Mouse (Mus musculus) G1E (cell line): Measurements from ENCODE around the gene Fank1. TPM values are rescaled to one million over a fixed set of nuclear protein-coding genes. Genes with fewer than 3 reads are reported as not detected.

Experiments used
- ATAC-seq: 2 replicates; pipeline ENCODE4 v1.8.0; 2016; ENCODE audit warnings: mild to moderate bottlenecking; ENCODE audit not compliant: insufficient number of reproducible peaks, poor library complexity, low FRiP score, severe bottlenecking; ENCODE audit errors: extremely low read depth
- DNase-seq: peaks from one replicate; pipeline ENCODE4 v3.0.0; 2012; ENCODE audit warnings: low spot score
- H3K27me3 ChIP-seq: 2 replicates; pipeline ENCODE4 v1.6.1; 2012; ENCODE audit warnings: mild to moderate bottlenecking, low read length, inconsistent platforms; ENCODE audit not compliant: insufficient read depth
- H3K36me3 ChIP-seq: replicated peaks from 2 replicates; pipeline ENCODE3; 2012; ENCODE audit warnings: mild to moderate bottlenecking, inconsistent platforms
- H3K4me1 ChIP-seq: 2 replicates; pipeline ENCODE4 v1.6.1; 2012; ENCODE audit warnings: low read depth, low read length, inconsistent platforms, mixed read lengths; ENCODE audit not compliant: insufficient read depth
- H3K4me3 ChIP-seq: 2 replicates; pipeline ENCODE4 v1.5.1; 2012; ENCODE audit warnings: low read depth, mild to moderate bottlenecking, inconsistent platforms, low read length, moderate library complexity, mixed read lengths
- H3K9me3 ChIP-seq: replicated peaks from 2 replicates; pipeline ENCODE4 v1.6.1; 2012; ENCODE audit warnings: inconsistent platforms
- CTCF ChIP-seq: IDR thresholded peaks from 2 replicates; pipeline ENCODE4 v1.5.1; 2012; ENCODE audit warnings: low read depth, low read length, inconsistent platforms, mixed read lengths
- GATA1 ChIP-seq: IDR thresholded peaks from 2 replicates; pipeline ENCODE4 v1.6.1; 2012; ENCODE audit warnings: borderline replicate concordance, low read length, inconsistent platforms, mixed read lengths
- GATA2 ChIP-seq: IDR thresholded peaks from 2 replicates; pipeline ENCODE4 v1.6.1; 2012; ENCODE audit warnings: low read depth, low read length, inconsistent platforms, borderline replicate concordance
- POLR2AphosphoS5 ChIP-seq: IDR thresholded peaks from 2 replicates; pipeline ENCODE4 v1.6.1; 2012; ENCODE audit warnings: low read depth, low read length, inconsistent platforms; ENCODE audit not compliant: insufficient replicate concordance
- TAL1 ChIP-seq: conservative IDR thresholded peaks from 2 replicates; pipeline ENCODE4 v1.6.1; 2012; ENCODE audit warnings: low read depth, low read length, inconsistent platforms, mixed read lengths
- polyA plus RNA-seq: library from polyadenylated mRNA; stranded (reverse); fragments of >175 nt; gene quantifications from 2 replicates; pipeline ENCODE4 v1.2.3, GENCODE M21; 2012
- total RNA-seq, 2 experiments: library from RNA; stranded (forward) in 1 of 2; stranded (reverse) in 1 of 2; fragments of 200-1000 nt in 1 of 2; fragments of >200 nt in 1 of 2; fragmentation: Nextera tagmentation in 1 of 2; gene quantifications; 2 replicates each; pipeline ENCODE4 v1.2.3; 2014 to 2017

The Fank1 gene
- total and polyA plus RNA-seq, 3 experiments: not detected

DNA sequence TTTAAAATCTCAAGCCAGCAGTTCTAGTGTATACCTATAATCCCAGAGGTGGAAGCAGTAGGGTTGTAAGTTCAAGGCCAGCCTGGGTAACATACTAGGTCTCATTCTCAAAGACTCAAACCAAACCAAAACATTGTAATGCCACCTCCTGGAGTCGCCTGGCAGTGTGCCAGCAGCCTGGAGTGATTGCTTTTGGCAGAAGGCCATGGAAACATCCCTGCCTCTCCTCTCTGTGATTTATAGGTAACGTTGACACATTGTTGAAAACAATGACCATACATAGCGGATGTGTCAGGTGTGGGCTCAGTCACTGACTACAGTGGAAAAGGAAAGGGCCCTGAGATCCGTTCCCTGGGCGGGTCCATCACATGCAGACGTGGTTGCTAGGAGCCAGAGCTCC, 25.2 kb downstream of the Fank1 start:
- ATAC-seq (no peak), DNase-seq (no peak)
- Histone ChIP-seq H3K36me3 (no peaks in the 10 kb centered on the region), H3K4me1 (no peaks in the 10 kb centered on the region), H3K4me3 (no peak overlapping the region), H3K27me3 (no peaks in the 10 kb centered on the region), H3K9me3 (no peaks in the 10 kb centered on the region)
- TF ChIP-seq GATA2 (no peak), POLR2AphosphoS5 (no peak), GATA1 (no peak), TAL1 (no peak), CTCF (no peak)

GRCm38 (mm10) chr7:133805614-133806175, 29.0 kb downstream of the Fank1 start:
- ATAC-seq (peak; percentile 40; the same call in 1 of the 2 replicates), DNase-seq (no peak)
- H3K9me3 ChIP-seq: no peaks in the 10 kb centered on the region
- TF ChIP-seq GATA2: no peak
- TF ChIP-seq CTCF: no peak
- no peaks in the 10 kb centered on the region for H3K4me1 ChIP-seq
- H3K4me3 ChIP-seq: no peak overlapping the region
- no peaks in the 10 kb centered on the region for H3K27me3 ChIP-seq
- no peaks in the 10 kb centered on the region for H3K36me3 ChIP-seq

DNA sequence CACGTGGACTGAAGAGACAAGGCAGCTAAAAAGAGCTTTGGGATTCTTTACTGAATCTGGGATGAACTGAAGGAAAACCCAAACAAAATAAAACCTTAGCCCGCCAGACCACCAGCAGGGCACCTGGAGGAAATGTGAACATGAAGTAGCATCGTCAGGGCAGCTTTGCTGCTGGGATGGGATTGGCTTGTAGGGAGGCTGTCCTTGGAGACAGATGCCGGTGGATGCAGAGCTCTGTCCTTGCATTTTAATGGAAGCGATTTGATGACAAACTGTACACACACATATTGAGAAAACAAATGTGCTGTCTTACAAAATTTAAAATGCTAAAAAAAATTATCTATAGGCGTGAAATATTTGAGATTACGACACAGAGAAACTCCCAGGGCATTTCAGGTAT, 36.3 kb downstream of the Fank1 start:
- no peak for ATAC-seq
- TF ChIP-seq TAL1: no peak
- no peak for TF ChIP-seq CTCF
- TF ChIP-seq POLR2AphosphoS5: no peak
- TF ChIP-seq GATA1: no peak
- TF ChIP-seq GATA2: no peak
- Histone ChIP-seq H3K36me3 (no peaks in the 10 kb centered on the region), H3K9me3 (no peaks in the 10 kb centered on the region), H3K4me1 (no peaks in the 10 kb centered on the region), H3K27me3 (no peaks in the 10 kb centered on the region), H3K4me3 (no peak overlapping the region)
- DNase-seq: no peak

DNA sequence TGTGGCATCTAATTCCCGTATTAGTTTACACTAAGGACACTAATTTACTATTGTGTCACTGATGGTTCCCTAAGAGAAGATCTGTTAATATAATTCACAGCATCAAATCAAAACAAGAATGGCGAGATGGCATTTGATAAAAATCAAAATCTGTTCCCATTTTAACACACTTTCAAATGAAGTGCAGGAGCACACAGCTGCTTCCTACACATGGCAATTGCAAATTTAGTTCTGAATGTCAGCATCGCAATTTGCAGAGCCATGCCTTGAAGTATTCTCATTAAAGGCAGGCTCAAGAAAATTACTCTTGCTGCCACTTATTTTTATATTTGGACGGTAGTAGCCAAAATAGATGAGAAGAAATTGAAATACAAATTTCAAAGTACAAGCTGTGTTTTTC, 36.7 kb downstream of the Fank1 start:
- H3K27me3 ChIP-seq: no peaks in the 10 kb centered on the region
- TF ChIP-seq POLR2AphosphoS5: no peak
- no peak for TF ChIP-seq TAL1
- no peak for TF ChIP-seq GATA2
- no peak for TF ChIP-seq CTCF
- TF ChIP-seq GATA1: no peak
- DNase-seq (no peak), ATAC-seq (no peak)
- H3K36me3 ChIP-seq: no peaks in the 10 kb centered on the region
- H3K9me3 ChIP-seq: no peaks in the 10 kb centered on the region
- H3K4me3 ChIP-seq: no peak overlapping the region
- no peaks in the 10 kb centered on the region for H3K4me1 ChIP-seq

DNA sequence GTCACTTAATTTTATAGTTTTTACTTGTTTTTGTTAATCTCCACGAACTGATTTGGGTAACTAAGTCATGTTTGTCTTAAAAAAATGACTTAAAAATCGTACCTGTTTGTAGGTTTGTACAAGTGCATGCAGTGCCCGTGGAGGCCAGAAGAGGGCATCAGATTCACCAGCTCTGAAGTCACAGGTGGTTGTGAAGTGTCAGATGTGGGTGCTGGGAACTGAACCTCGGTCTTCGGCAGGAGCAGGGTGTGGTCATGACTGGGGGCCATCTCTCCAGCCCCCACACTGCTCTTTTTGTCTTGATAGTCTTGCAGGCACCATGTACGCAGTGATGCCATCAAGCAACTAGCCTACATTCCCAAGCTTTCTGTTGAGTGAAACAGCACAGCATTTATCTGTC, 47.1 kb downstream of the Fank1 start:
- no peak for ATAC-seq
- TF ChIP-seq GATA1 (no peak), TAL1 (no peak), CTCF (no peak), GATA2 (no peak), POLR2AphosphoS5 (no peak)
- DNase-seq: no peak

GRCm38 (mm10) chr7:133824579-133824978, 47.9 kb downstream of the Fank1 start:
- TF ChIP-seq POLR2AphosphoS5: no peak
- TF ChIP-seq TAL1: no peak
- TF ChIP-seq GATA1: no peak
- TF ChIP-seq CTCF: no peak
- TF ChIP-seq GATA2: no peak
- Histone ChIP-seq H3K36me3 (no peaks in the 10 kb centered on the region), H3K27me3 (no peaks in the 10 kb centered on the region), H3K9me3 (peaks cover 4% of the 10 kb centered on the region), H3K4me3 (no peak overlapping the region), H3K4me1 (no peaks in the 10 kb centered on the region)
- no peak for DNase-seq
- no peak for ATAC-seq

More for the DNA sequence above, 47.1 kb downstream of the Fank1 start:
- Histone ChIP-seq H3K4me3 (no peak overlapping the region), H3K9me3 (peaks cover 4% of the 10 kb centered on the region), H3K4me1 (no peaks in the 10 kb centered on the region), H3K27me3 (no peaks in the 10 kb centered on the region), H3K36me3 (no peaks in the 10 kb centered on the region)

DNA sequence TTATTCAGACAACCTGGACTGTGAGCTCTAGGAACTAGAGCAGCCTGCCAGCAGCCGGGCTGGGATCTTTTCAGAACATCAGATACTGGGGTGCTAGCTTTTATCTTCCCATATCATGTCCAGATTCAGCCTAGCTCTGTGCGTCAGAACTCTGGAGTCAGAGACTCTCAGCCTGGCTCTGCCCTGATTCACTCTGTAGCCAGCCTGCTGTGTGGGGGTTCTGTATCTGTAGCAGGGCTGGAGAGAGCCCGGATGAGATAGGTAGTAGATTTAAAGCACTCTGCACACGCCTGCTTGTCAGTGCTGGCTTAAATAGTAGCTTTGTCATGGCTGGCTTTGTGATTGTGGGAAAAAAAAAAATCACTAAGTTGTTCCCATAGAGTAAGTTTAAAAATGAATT, 51.9 kb downstream of the Fank1 start:
- TF ChIP-seq TAL1 (no peak), GATA1 (no peak), POLR2AphosphoS5 (no peak), GATA2 (no peak), CTCF (no peak)
- Histone ChIP-seq H3K27me3 (no peaks in the 10 kb centered on the region), H3K4me1 (no peaks in the 10 kb centered on the region), H3K36me3 (no peaks in the 10 kb centered on the region), H3K9me3 (peaks cover 4% of the 10 kb centered on the region), H3K4me3 (no peak overlapping the region)
- ATAC-seq: no peak
- DNase-seq: no peak
